Mouse (Mus musculus) heart, adult 2 months (tissue): Measurements from ENCODE around the gene Trim44.

Source experiments
- CTCF ChIP-seq: fragments of 200-600 bp; IDR thresholded peaks from 2 replicates; pipeline ENCODE4 v1.8.1; 2022; ENCODE audit warnings: antibody characterized with exemption, mild to moderate bottlenecking, moderate library complexity
- EP300 ChIP-seq: fragments of 200-500 bp; IDR thresholded peaks from 2 replicates; pipeline ENCODE4 v1.6.1; 2011; ENCODE audit warnings: low read depth, low read length, control low read depth; ENCODE audit not compliant: insufficient read depth
- POLR2A ChIP-seq: fragments of 200-500 bp; IDR thresholded peaks from 2 replicates; pipeline ENCODE4 v1.6.1; 2011; ENCODE audit warnings: mild to moderate bottlenecking, low read depth, low read length, control low read depth; ENCODE audit not compliant: insufficient read depth

- TF ChIP-seq CTCF: no peak
- no peak for TF ChIP-seq EP300
- no peak for TF ChIP-seq POLR2A
Observed at GRCm38 (mm10) chr2:102378381-102378780, 29.2 kb downstream of the Trim44 start.
